Mouse (Mus musculus) layer of hippocampus, postnatal 25 days (tissue): ENCODE results near the gene Xpr1. TPM values are rescaled to one million over a fixed set of nuclear protein-coding genes. Genes with fewer than 3 reads are reported as not detected.

ENCODE experiments used
- DNase-seq, 2 experiments: peaks; one replicate each; pipeline ENCODE4 v3.0.0; 2022; ENCODE audit warnings: mixed read lengths in 2 of 2, low spot score in 1 of 2; ENCODE audit errors: extremely low spot score in 1 of 2
- total RNA-seq, 2 experiments: library from RNA; stranded (reverse); gene quantifications; 2 replicates each; pipeline ENCODE4 v1.2.3; 2021

Xpr1 gene
- total RNA-seq = 10 to 100 TPM; 82.5 to 91.5 TPM

DNA sequence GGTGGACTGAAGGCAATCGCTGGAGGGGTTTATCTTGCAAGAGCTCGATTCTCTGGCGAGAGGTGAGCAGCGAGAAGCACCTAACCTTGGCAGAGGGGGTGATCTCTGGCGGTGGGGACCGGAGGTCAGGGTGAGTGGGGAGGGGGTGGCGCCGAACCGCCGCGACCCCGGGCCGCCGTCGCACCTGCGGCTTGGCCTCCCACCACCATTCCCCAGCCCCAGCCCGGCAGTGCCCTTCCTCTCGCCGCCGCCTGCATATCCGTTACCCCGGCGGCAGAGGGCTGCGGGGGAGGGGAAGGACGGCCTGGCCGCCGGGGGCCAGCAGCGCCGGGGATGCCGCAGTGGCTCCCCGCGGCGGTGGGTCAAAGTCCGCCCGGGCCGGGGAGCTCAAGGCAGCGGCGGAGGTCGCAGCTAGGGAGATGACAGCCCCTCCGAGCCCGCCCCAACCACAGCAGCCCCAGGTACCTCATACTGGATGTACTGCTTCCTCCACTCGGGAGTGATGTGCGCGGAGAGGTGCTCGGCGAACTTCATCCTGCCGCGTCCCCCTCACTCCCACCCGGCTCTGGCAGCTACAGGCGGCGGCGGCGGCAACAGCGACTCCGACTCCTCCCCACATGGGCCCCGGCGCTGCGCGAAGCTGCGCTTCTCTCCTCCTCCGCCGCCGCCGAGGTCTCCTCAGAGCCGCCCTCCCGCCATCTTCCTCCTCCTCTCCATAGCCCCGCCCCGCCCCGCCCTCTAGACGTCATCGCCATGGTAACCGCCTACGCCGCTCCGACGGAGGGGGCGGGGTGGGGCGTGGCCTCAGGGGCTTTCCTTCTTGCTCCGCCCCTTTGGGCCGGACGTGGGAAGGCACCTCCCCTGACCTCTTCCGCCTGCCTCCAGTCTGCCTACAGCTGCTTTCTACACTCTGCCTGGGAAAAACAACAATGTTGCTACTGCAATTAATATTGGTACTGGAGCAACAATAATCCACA lies at the start of gene Xpr1:
Gene Xpr1, minus strand, starts transcription at position 715 of the 977 bp plus-strand sequence.
- DNase-seq = peak; percentile 89 to 94

DNA sequence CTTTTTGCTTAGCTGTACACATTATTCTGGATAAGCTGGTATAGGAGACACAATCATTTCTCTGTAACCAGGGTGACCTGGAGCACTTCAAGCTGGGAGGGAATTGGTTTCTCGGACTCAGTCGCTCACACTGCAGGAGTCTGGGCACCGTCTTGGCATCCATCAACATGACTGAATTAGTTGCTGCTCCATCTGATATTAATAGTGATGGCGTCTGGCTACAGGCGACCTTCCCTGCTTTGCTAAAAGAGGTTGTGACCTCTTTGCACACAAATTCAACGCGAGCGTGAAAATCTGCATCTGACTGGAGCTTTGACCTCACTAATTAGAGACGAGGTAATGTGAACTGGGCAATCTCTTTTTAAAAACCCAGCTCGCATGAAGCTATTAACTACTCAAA lies 46.2 kb upstream of the Xpr1 start:
- DNase-seq = no peak

DNA sequence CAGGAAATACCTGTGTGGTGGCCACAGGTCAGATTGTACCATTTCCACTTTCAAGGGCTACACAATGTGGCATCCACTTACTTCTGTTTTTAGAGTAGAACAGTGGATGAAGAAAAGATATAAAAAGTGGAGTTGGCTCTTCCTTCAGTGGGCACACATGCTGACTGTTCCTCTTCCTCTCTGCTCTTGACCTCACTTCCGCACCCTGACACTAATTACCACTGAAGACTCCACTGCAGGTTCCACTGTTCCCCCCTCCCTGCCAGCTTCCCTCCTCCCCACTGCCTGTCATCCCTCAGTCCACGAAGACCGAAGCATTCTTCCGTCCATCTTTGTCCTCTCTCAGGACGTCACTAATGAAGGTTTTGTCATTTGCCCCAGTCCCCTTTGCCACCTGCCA lies 45.4 kb upstream of the Xpr1 start:
- DNase-seq = no peak

DNA sequence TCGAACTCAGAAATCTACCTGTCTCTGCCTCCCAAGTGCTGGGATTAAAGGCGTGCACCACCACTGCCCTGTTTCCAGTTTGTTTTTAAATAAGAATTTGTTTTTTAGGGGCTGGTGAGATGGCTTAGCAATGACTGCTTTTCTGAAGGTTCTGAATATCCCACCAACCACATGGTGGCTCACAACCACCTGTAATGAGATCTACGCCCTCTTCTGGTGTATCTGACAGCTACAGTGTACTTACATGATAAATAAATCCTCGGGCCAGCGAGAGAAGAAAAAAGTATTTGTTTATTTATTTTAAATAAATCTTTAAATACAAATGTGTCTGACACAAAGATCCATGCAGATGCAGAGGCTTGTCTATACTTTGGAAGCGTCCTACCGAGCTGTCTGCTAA lies 40.3 kb upstream of the Xpr1 start:
- no peak for DNase-seq

DNA sequence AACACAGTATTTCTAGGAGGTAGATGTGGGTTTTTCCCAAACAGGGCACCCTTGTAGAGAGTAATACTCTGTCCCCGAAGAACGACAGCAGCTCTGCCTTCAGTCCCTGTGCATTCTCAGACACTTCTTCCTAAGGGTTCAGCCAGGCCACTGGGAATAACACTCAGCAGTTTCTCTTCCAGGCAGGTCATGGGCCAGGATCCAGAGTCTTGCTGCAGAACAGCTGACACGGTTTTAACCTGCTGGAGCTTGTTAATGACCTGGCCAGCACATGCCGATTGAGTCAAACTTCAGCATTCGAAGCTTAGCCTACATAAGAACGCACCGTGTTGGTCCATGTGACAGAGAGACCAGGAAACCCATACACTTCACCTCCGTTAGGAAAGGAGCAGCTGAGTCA lies 36.0 kb upstream of the Xpr1 start:
- DNase-seq = no peak

DNA sequence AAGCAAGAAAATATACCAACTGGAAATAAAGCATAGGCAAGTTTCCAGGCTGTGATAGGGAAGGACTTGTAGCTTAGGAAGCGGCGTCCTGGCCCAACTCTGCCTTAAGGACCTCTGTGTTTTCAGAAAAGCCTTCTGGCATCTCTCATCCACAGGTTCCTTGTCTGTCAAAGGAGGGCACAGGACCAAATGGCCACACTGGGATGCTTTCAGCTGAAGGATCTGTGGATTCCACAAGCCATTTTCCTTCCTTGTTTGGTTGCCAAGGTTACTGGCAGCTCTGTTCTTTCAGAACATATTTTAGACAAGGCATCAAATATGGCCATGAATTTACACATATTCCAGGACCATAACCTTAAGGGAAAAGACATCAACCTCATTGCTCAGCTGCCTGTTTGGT lies 31.7 kb upstream of the Xpr1 start:
- no peak for DNase-seq

DNA sequence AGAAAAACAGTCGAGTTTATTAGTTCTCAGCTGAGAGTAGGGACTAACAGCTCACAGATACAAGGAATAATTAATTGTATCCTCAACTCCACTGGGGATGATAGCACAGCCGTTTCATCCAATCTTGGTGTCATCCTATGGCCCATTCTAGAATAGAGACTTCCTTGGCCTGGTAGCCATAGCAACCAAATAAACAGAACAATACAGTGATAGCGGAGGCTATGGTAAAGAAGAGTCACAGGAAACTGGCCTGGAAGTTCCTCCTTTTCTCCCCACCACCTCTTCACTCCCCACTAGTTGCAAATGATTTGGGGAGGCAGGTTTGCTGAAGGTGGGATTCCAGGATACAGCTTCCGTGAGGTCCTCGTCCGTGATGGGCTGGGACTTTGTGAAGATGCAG lies 30.1 kb upstream of the Xpr1 start:
- DNase-seq = no peak

DNA sequence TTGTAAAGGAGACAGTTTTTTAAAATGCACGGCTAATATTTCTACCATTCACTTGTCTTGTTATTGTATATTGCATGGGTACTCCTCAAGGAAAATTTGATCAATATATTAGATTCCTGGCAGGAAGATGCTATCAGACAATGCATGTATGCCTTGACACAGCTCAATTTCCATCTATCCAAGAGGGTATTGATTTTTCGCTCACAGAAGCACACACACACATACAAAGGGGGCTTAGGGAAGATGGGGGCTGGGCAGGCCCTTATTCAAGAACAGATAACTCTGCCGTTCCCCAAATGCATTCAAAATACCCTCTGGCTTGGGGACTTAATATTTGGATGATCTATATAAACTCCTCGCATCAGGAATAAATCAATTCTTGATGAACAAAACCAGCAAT lies 25.9 kb upstream of the Xpr1 start:
- DNase-seq = no peak

DNA sequence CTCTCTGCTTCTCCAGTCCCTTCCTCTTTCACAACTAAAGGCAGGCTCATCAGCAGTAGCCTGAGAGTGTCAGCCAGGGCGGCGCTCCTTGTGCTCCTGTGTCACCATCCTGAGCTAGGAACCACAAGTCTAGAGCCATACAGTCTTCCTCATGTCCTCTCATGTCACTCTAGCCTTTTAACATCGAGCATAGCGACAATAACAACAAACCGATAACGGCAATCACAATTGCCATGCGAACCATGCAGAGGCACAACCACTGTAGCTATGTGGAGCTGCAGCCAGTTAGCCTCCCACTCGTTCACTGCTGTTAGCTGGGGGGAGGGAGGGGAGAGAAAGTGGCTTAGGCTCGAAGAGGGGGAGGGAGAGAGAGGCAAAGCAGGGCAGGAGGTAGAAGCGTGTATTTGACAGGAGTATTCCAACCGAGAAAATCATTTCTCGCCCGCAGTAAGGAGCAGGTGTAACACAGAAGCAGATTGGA lies 25.3 kb upstream of the Xpr1 start:
- DNase-seq = peak in 1 of 2 experiments; percentile 40

DNA sequence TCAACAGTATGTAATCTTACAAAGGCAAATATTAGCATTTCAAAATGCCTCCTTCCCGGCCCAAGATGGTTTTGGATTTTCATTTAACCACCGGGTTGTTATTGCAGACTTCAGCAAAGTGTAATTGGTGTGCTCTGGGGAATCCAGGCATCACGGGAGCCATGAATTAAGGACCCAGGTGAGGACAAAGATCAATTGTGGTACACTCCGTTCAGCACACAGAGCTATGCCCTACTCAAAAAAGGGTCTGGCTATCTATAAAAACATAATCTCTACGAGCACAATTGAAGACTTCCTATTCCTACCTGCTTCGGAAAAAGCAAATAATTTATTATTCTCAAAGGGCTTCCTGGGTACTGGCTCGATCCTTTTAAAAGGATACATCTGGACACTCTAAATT lies 22.3 kb upstream of the Xpr1 start:
- no peak for DNase-seq

DNA sequence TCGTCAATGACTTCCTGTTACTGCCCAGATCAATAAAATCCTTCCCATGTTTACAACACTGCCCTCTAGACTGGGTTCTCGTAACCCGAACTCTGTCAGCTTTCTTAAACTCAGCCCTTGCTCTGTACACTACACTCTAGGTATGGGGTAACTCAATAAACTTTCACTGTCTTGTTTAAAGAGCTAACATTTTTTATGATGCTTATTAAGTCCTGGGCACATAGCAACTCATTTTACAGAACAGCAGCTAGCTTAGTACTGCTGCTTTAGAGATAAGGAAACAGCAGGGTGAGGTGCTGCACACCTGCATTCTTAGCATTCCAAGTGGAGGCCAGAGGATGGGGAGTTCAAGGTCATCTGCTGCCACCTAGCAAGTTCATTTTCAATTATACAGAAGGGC lies 21.3 kb upstream of the Xpr1 start:
- DNase-seq = no peak

DNA sequence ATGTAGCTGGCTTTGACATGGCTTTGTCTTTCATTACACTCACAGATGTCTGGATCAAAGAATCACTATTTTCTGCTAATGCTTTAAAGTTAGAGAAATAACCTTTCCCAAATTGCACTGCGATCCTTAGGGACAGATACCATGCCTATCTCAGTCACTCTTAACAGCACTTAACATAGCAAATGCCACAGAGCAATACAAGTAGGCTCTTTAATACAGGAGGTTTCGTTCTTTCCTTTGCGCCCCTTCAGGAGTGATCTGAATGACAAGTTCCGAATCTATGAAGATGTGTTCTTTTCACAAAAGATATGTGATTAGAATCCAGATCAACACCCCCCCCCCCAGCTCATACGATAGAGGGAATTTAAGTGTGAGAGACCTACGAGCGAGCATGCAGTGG lies 12.1 kb upstream of the Xpr1 start:
- no peak for DNase-seq

DNA sequence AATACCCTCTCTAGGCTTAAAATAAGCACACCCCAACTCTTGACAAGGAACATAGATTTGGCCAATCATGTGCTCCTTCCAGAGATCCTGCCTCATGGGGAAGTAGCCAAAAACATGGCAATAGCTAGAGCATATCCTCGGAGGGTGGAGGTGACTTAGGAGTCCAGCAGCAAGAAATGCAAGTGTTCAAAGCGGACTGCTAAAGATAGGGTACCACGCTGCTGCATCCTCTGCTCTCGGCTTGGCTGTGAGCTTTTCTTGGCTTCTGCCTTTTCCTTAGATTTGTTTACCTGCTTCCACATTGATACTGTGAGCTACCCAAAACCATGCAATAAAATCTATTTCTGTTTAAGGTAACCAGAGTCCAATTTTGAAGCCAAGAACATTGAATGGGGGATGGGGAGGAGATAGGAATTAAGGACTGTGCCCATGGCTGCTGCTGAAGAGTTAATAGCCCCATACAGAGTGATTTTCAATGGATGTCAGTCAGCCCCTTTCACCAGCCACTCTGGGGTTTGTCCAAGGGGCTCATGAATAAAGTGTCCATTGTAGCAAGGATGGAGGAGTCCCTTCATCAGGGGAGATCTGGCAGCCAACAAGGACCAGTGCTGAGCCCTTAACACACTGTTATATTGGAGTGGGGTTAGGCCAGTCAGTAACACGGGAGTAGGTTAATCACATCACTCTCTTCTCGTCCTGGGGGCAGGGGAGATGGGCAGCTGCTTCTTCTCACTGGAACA lies 10.1 kb upstream of the Xpr1 start:
- DNase-seq = no peak

DNA sequence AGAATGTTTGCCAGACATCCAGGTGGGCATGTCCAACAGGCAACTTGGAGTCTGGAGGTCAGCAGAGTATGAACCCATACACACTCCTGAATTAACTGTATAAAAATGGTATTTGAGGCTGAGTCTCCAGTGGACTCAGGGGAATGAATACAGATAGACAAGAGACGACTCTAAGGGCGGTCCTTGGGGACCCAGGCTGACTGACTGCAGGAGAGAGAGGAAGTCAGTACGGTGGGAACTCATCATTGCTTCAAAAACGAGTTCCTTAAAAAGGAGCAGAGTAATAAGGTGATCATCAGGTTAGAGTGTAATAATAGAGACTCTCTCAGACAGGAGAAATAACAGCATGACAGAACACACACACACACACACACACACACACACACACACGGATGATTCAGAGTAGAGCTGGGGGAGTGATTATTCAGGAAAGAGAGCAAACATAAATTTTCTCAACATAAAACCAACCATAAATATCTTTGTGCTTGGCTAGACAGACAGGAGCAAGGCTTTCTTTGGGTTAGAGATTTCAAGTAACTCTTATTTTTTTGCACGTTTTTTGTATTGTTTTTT lies 8.6 kb upstream of the Xpr1 start:
- DNase-seq = no peak

DNA sequence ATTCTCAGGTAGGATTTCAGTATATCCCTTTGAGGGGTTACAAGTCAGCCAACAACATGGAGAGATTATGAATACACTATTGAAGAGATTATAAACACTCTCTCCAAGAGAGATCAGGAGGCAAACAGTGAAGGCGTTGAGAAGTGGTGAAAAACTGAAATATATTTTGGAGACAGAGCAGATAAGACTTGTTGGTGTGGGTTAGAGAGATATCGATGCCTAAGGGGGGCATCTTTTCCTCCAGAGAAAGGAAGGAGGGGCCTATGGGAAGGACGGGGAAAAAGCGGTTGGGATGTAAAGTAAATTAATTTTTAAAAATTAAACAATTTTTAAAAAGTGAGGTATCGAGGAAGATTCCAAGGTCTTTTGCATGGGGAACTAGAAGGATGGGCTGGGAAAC lies 8.1 kb upstream of the Xpr1 start:
- DNase-seq = no peak

DNA sequence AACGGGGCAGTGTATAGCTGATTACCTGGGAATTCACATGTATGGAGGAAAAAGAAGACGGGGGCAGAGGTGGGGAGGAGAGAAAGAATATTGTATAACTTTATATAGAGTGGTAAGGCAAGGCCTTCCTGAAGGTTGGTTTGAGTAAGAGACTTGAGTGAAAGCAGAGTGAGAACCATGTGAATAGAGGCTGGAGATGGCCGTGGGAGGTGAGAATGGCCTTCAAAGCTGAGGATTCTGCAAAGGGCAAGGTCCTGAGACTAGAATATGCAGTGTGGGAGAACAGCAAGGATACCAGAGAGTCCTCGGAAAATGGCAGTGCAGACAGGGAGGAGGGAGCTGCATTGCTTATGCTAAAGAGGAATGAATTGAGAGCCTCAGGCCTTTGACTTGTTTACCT lies 6.6 kb upstream of the Xpr1 start:
- DNase-seq = no peak

DNA sequence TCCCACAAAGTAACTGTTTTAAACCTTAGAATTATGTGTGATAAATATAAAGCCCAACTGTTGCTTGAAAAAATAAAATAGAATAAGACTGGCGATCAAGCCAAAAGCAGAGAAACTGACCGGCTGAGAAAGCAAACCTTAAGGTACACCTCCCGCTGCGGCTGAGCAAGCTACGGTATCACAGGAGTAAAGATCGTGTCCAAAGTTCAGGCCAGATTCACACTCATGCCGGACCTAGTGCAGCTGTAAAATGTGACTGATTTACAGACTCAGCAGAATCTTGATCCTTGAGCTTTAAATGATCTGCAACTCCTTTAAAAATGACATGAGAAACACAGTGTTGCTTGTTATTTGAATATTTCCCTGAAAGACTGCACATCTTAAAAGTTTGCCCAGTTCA lies 4.8 kb upstream of the Xpr1 start:
- DNase-seq = no peak

DNA sequence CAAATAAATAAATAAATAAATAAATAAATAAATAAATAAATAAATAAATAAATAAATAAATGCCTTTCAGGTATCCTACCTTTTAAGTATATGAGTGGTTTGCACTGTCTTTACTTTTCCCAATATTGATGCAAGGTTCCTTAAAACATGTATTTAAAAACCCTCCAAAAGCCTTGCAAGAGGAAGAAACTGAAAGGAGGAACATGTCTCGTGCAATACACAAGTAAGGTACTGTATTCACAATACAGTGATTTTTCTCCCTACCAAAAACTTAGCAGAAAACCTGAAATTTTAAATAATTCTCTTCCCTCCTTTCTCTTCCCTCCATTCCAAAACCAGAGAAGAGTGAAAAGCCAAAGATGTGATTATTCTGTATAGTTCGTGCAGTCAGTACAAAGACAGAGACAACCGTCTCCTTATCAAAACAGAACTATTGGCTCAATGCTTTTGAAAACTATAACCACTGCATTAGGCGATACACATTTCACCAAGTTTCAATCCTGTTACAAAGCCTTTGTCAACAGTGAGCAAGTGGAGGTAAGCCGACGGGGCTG lies 991 bp downstream of the Xpr1 start:
- DNase-seq = no peak

DNA sequence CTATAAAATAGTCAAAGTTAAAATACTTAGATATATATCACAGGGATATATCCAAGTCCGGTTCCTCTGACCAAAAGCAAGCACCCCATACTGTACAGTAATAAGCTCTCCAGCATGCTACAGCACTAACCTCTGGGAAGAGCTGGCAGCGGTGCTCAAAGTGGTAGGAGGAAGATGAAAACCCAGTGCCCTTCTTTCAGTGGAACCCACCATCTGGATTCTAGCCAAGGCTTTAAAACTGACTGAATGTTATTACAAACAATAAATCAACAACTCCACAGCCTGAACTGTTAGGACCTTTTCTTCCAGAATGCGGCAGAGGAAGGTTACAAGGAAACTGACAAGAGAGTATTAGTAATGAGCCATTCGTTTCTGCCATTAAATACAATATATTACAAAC lies 1.8 kb downstream of the Xpr1 start:
- DNase-seq = no peak

DNA sequence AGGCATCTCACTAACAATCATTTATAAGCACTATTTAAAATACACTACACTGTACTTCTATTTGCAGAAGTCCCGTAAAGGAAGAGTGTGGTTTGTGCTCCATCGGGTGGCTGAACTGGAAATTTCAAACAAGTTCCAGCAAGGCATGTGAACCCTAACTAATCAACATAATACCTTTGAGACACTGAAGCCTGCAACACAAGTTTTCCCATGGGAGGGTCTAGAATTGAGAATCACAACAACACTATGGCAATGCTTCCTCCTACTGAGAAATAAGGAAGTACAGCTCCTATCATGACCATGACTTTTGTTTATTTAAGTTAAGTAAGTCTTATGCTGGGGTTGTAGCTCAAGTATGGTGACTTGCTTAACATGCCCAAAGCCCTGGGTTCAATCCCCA lies 4.5 kb downstream of the Xpr1 start:
- no peak for DNase-seq

DNA sequence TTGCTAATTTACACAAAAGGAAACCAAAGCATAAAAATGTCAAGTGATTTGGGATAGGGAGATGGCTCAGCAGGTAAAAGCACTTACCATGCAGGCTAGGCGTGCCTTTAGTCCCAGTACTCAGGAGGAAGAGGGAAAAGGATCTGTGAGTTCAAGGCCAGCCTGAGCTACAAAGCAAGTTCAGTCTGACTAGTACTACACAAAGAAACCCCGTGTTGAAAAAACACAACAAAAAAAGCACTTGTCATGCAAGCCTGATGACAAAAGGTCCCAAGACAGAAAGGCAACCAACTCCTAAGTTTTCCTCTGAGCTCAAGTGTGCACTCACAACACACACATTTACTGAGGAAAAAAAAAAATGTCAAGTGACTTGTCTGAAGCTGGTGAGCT lies 8.6 kb downstream of the Xpr1 start:
- DNase-seq = no peak
